Mouse (Mus musculus) thymus, adult 2 months (tissue): ENCODE measurements around the gene Cdk5r2.

Source experiments
- CTCF ChIP-seq: fragments of 200-500 bp; IDR thresholded peaks from 2 replicates; pipeline ENCODE4 v1.5.1; 2012; ENCODE audit warnings: mild to moderate bottlenecking, control low read depth, low read length, moderate library complexity, borderline replicate concordance; ENCODE audit not compliant: control insufficient read depth, poor library complexity, insufficient read depth; ENCODE audit errors: extremely low read depth
- POLR2A ChIP-seq: fragments of 200-500 bp; IDR thresholded peaks from 2 replicates; pipeline ENCODE4 v1.6.1; 2012; ENCODE audit warnings: mild to moderate bottlenecking, low read length, control low read depth, moderate library complexity; ENCODE audit not compliant: control insufficient read depth, poor library complexity, insufficient read depth; ENCODE audit errors: extremely low read depth

DNA sequence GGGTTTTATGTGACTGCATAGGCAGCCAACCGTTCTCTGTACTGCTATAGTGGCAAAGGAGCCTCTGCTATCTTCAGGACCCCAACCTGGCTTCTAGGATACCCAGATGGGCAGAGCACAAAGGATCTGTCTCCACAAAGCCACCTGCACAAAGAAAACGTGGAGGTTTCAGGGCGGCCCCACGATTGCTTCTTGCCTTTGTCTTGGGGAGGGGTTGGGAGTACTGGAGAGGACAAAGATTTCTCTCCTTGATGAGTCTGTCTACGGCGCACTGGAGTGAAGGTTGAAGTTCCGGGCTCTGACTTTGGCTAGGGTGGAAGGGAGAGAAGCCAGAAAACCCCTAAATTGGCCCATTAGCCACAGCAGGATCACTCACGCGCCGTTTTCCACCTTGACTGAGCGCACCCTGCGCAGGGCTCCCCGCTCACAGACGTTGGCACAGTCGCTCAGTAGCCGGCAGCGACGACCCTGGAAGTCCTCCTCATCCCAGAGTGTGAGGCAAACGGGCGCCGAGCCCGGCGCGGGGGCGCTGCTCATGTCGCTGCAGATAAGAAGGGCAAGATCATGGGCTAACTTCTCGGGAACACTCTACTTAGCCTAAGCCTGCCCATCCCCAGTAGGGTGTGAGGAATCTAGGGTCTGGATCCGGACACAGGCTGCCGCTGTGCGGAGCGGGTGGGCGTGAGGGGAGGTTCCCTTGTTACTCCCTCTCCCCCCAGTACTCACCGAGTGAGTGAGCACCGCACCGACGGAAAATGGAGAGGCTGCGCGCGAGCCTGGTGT lies 37.8 kb downstream of the Cdk5r2 start:
- TF ChIP-seq CTCF: no peak
- no peak for TF ChIP-seq POLR2A
